Mouse (Mus musculus) hindbrain, embryonic 15.5 days (tissue): ENCODE measurements around the gene Zbtb12. TPM values are rescaled to one million over a fixed set of nuclear protein-coding genes. Genes with fewer than 3 reads are reported as not detected.

Source experiments
- ATAC-seq: fragments of 200-750 bp; cut with Nextera tagmentation; 2 replicates; pipeline ENCODE4 v1.8.0; 2017; ENCODE audit warnings: low read depth, moderate number of reproducible peaks, moderate TSS enrichment; ENCODE audit not compliant: low FRiP score
- H3K27ac ChIP-seq: fragments of 300-500 bp; sonication (generic); replicated peaks from 2 replicates; pipeline ENCODE4 v1.5.1; 2015; ENCODE audit warnings: mild to moderate bottlenecking, inconsistent platforms
- H3K27me3 ChIP-seq: fragments of 300-500 bp; sonication (generic); 2 replicates; pipeline ENCODE4 v1.6.1; 2015; ENCODE audit warnings: control low read depth, inconsistent platforms
- H3K36me3 ChIP-seq: fragments of 300-500 bp; sonication (generic); 2 replicates; pipeline ENCODE4 v1.6.1; 2015; ENCODE audit warnings: control low read depth, inconsistent platforms
- H3K4me1 ChIP-seq: fragments of 300-500 bp; sonication (generic); replicated peaks from 2 replicates; pipeline ENCODE4 v1.6.1; 2015; ENCODE audit warnings: control low read depth, inconsistent platforms
- H3K4me2 ChIP-seq: fragments of 300-500 bp; sonication (generic); 2 replicates; pipeline ENCODE4 v1.6.1; 2015; ENCODE audit warnings: moderate library complexity, mild to moderate bottlenecking, inconsistent platforms
- H3K4me3 ChIP-seq: fragments of 300-500 bp; sonication (generic); 2 replicates; pipeline ENCODE4 v1.5.1; 2015; ENCODE audit warnings: mild to moderate bottlenecking, inconsistent platforms
- H3K9ac ChIP-seq: fragments of 300-500 bp; sonication (generic); 2 replicates; pipeline ENCODE4 v1.6.1; 2015; ENCODE audit warnings: inconsistent platforms
- H3K9me3 ChIP-seq: fragments of 300-500 bp; sonication (generic); 2 replicates; pipeline ENCODE4 v1.6.1; 2016; ENCODE audit warnings: control low read depth, inconsistent platforms
- WGBS: fragments of 180-500 bp; shearing (Covaris S2); methylation state at CpG from one replicate; pipeline ENCODE4 v1.1.7; 2015; 5-methylcytosine and 5-hydroxymethylcytosine counted together
- microRNA-seq: library from miRNA; unstranded; fragments of <30 nt; microRNA quantifications from one replicate; pipeline ENCODE4, GENCODE M21; 2016
- polyA plus RNA-seq: library from polyadenylated mRNA; unstranded; fragments of >200 nt; fragmentation: Nextera tagmentation; extraction: Ambion mirVana; gene quantifications from 2 replicates; pipeline ENCODE4 v1.2.1, GENCODE M21; 2015

Zbtb12 gene
- polyA plus RNA-seq, 1 experiment from 2014 or later = 12.9 TPM

DNA sequence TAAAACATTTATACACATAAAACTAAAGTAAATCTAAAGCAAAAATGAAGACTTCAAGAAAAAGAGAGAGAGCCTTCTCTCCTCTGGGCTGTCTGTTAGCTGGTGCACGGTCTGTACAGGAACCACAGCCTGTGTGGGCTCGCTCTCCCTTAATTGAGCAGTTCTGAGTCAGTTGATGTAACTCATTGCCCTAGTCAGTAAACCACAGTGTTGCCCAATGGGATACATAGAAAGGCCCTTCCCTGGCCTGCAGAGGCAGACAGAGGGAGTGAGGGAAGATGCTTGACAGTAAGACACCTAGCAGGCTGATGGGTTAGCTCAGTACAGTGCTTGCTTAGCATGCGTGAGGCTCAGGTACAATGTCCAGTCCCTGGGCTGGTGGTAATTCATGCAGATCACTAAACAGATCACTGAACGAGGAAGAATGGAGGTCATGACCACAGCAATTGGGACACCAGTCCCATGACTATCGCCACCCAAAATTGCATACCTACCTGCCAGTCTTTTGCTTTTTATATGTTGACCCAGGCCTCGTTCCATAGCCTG, 58.8 kb downstream of the Zbtb12 start:
- H3K27ac ChIP-seq = no peak overlapping the region
- WGBS = 90% methylated on average over 6 of the region's 6 CpGs
- H3K9ac ChIP-seq = no peak overlapping the region

DNA sequence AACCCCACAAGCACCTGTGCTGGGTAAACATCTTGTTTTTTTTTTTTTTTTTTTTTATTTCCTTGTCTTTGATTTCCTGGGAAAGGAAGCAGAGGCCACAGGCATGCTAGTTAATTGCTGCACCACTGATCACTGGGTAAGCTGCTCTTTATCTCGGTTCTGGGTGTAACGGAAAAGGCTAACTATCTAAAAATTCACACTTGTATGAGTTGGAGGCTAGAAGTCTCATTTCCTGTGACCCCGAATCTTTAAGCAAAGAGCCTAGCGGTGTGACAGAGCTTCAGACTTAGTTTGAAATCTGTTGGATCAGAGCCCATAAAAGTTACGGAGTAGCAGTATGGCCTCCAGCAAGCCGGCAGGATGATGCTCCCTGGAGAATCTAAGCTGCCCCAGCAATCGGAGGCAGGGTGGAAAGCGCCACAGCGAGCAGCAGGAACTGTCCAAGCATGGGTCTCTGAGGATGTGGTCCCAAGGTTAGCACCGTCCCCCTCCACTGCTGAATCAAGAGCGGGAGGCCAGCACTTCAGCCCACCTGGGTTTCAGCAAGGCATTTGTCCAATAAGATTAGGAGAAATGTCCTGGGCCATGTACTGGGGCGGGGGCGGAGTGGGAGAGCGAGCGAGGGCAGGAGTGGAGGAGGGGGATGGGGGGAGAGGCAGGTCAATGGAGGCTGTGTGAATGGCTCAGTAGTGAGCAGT, 62.2 kb downstream of the Zbtb12 start:
- H3K4me2 ChIP-seq = peak overlapping the region; percentile 44

More for the DNA sequence above, 58.8 kb downstream of the Zbtb12 start:
- Histone ChIP-seq H3K27me3 (no peaks in the 10 kb centered on the region), H3K4me2 (no peak overlapping the region), H3K9me3 (no peaks in the 10 kb centered on the region), H3K36me3 (peaks cover 13% of the 10 kb centered on the region), H3K4me3 (no peak overlapping the region), H3K4me1 (peaks cover 5% of the 10 kb centered on the region; the same call in 1 of the 2 replicates)
- ATAC-seq = no peak

DNA sequence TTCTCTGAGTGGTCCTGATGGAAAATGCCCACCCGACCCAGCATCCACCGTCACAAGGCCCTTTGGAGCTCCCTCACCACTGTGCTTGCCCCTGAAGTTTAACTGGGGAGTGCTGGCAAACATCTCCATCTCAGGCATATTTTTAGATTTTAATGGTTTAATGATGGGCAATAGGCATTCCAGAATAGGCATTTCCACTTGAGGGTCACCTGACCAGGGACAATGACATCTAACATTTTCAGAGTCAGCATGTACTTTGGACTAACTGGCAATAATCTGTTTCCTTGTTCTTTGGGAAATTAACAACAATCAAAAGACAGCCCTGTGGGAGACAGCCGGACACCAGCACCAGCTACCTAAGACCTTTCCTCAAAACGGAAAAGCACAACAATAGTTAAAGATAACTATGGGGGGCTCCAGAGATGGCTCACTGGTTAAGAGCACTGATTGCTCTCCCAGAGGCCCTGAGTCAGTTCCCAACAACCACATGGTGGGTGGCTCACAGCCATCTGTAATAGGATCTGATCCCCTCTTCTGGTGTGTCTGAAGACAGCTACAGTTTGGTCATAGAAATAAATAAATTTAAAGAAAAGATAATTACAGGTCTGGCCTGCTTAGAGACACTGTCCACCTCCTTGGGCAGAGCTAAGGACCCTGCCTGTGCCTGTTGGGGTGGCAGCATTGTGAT, 64.0 kb downstream of the Zbtb12 start:
- H3K9ac ChIP-seq = no peak overlapping the region
- no peak overlapping the region for H3K4me3 ChIP-seq
- H3K9me3 ChIP-seq = no peaks in the 10 kb centered on the region
- WGBS = 88% methylated on average over 4 of the region's 4 CpGs
- no peak overlapping the region for H3K4me2 ChIP-seq
- ATAC-seq = no peak
- H3K27me3 ChIP-seq = no peaks in the 10 kb centered on the region
- H3K36me3 ChIP-seq = no peaks in the 10 kb centered on the region
- H3K4me1 ChIP-seq = peaks cover 5% of the 10 kb centered on the region; the same call in 1 of the 2 replicates
- H3K27ac ChIP-seq = no peak overlapping the region

More for the DNA sequence above, 62.2 kb downstream of the Zbtb12 start:
- no peak overlapping the region for H3K27ac ChIP-seq
- peak overlapping the region; percentile 16 for H3K4me3 ChIP-seq
- no peaks in the 10 kb centered on the region for H3K9me3 ChIP-seq
- no peak for ATAC-seq
- WGBS = 10% methylated on average over 15 of the region's 15 CpGs
- H3K36me3 ChIP-seq = no peaks in the 10 kb centered on the region
- H3K27me3 ChIP-seq = no peaks in the 10 kb centered on the region
- 0 out of 2 replicates have a peak overlapping the region, but pooled peaks have one; percentile 27 for H3K9ac ChIP-seq
- peaks cover 5% of the 10 kb centered on the region; the same call in 1 of the 2 replicates for H3K4me1 ChIP-seq

GRCm38 (mm10) chr17:34944362-34944761, 65.1 kb downstream of the Zbtb12 start:
- ATAC-seq = no peak
- Histone ChIP-seq H3K27me3 (no peaks in the 10 kb centered on the region), H3K4me3 (no peak overlapping the region), H3K9me3 (no peaks in the 10 kb centered on the region), H3K27ac (no peak overlapping the region), H3K4me2 (no peak overlapping the region), H3K36me3 (no peaks in the 10 kb centered on the region; the same call in none of the 2 replicates), H3K4me1 (peaks cover 5% of the 10 kb centered on the region; the same call in 1 of the 2 replicates), H3K9ac (no peak overlapping the region)

Small RNAs within 50 kb of the gene (microRNA-seq; reads per million reads assigned to microRNA genes)
- gene Mir6970 = 0.65 reads per million
- gene Mir6971 = 3.7 reads per million, percentile 15 among the genes with 10 or more reads in this experiment
- gene Mir6972 = not detected

Other genes with a start within 250 kb of the Zbtb12 start
- gene Prrt1, start 249.9 kb upstream of the Zbtb12 start, polyA plus RNA-seq = 6.8 and 9.8 TPM in 2 replicates
- gene Fkbpl, start 234.7 kb upstream of the Zbtb12 start, polyA plus RNA-seq = 16.1 and 16.4 TPM in 2 replicates
- gene Atf6b, start 232.3 kb upstream of the Zbtb12 start, polyA plus RNA-seq = 108 and 120 TPM in 2 replicates
- 0.27 and 0.31 TPM in 2 replicates for gene Tnxb, start 208.9 kb upstream of the Zbtb12 start, polyA plus RNA-seq
- 0.21 and 0.47 TPM in 2 replicates for gene C4b, start 135.6 kb upstream of the Zbtb12 start, polyA plus RNA-seq
- gene Cyp21a1, start 74.9 kb upstream of the Zbtb12 start, polyA plus RNA-seq = not detected in 2 replicates
- gene Stk19, start 42.5 kb upstream of the Zbtb12 start, polyA plus RNA-seq = 43.9 TPM in 2 replicates
- 67.2 and 68.3 TPM in 2 replicates for gene Dxo, start 42.5 kb upstream of the Zbtb12 start, polyA plus RNA-seq
- 59.4 and 63.4 TPM in 2 replicates for gene Skiv2l, start 29.3 kb upstream of the Zbtb12 start, polyA plus RNA-seq
- 81.0 and 94.4 TPM in 2 replicates for gene Nelfe, start 29.1 kb upstream of the Zbtb12 start, polyA plus RNA-seq
- gene Cfb, start 17.0 kb upstream of the Zbtb12 start, polyA plus RNA-seq = 2.5 and 4.1 TPM in 2 replicates
- gene Gm20547, start 2.6 kb downstream of the Zbtb12 start, polyA plus RNA-seq = not detected in 2 replicates
- 2.4 and 3.7 TPM in 2 replicates for gene C2, start 18.8 kb downstream of the Zbtb12 start, polyA plus RNA-seq
- 90.9 and 96.7 TPM in 2 replicates for gene Ehmt2, start 19.0 kb downstream of the Zbtb12 start, polyA plus RNA-seq
- gene Slc44a4, start 35.0 kb downstream of the Zbtb12 start, polyA plus RNA-seq = 0.09 TPM in 1 of 2 replicates, not detected in the other
- gene Neu1, start 51.8 kb downstream of the Zbtb12 start, polyA plus RNA-seq = 35.9 and 38.3 TPM in 2 replicates
- gene Hspa1b, start 79.8 kb downstream of the Zbtb12 start, polyA plus RNA-seq = 0.31 and 0.51 TPM in 2 replicates
- gene Gm20481, start 90.4 kb downstream of the Zbtb12 start, polyA plus RNA-seq = 1.0 TPM in 1 of 2 replicates, not detected in the other
- gene Hspa1a, start 92.7 kb downstream of the Zbtb12 start, polyA plus RNA-seq = 12.0 and 13.1 TPM in 2 replicates
- 1.3 and 1.8 TPM in 2 replicates for gene Hspa1l, start 93.2 kb downstream of the Zbtb12 start, polyA plus RNA-seq
- 109 and 113 TPM in 2 replicates for gene Lsm2, start 102.4 kb downstream of the Zbtb12 start, polyA plus RNA-seq
- 60.4 and 68.7 TPM in 2 replicates for gene Vars, start 121.5 kb downstream of the Zbtb12 start, polyA plus RNA-seq
- gene Vwa7, start 137.1 kb downstream of the Zbtb12 start, polyA plus RNA-seq = 0.14 TPM in 2 replicates
- 1.6 and 2.3 TPM in 2 replicates for gene Sapcd1, start 148.5 kb downstream of the Zbtb12 start, polyA plus RNA-seq
- 1.6 and 3.4 TPM in 2 replicates for gene Msh5, start 167.3 kb downstream of the Zbtb12 start, polyA plus RNA-seq
- 87.4 TPM in 2 replicates for gene Clic1, start 170.5 kb downstream of the Zbtb12 start, polyA plus RNA-seq
- gene Ddah2, start 179.6 kb downstream of the Zbtb12 start, polyA plus RNA-seq = 349 and 367 TPM in 2 replicates
- gene Ly6g6c, start 185.9 kb downstream of the Zbtb12 start, polyA plus RNA-seq = 0.18 TPM in 1 of 2 replicates, not detected in the other
- 0.22 and 0.25 TPM in 2 replicates for gene Mpig6b, start 186.7 kb downstream of the Zbtb12 start, polyA plus RNA-seq
- 0.43 and 0.53 TPM in 2 replicates for gene Ly6g6e, start 197.4 kb downstream of the Zbtb12 start, polyA plus RNA-seq
- gene Ly6g6d, start 198.6 kb downstream of the Zbtb12 start, polyA plus RNA-seq = 1.2 and 1.8 TPM in 2 replicates
- gene Ly6g6f, start 206.1 kb downstream of the Zbtb12 start, polyA plus RNA-seq = 0.24 TPM in 1 of 2 replicates, not detected in the other
- gene Abhd16a, start 209.8 kb downstream of the Zbtb12 start, polyA plus RNA-seq = 102 and 106 TPM in 2 replicates
- not detected in 2 replicates for gene Ly6g5c, start 228.8 kb downstream of the Zbtb12 start, polyA plus RNA-seq
- gene Ly6g5b, start 235.9 kb downstream of the Zbtb12 start, polyA plus RNA-seq = 1.1 and 1.2 TPM in 2 replicates
- gene Gpank1, start 242.0 kb downstream of the Zbtb12 start, polyA plus RNA-seq = 24.3 and 25.4 TPM in 2 replicates
- gene Csnk2b, start 242.6 kb downstream of the Zbtb12 start, polyA plus RNA-seq = 308 and 311 TPM in 2 replicates
- 9.3 and 10.8 TPM in 2 replicates for gene D17H6S53E, start 246.9 kb downstream of the Zbtb12 start, polyA plus RNA-seq